Mouse (Mus musculus) lung, postnatal 0 days (tissue): ENCODE results near the gene Nabp2. TPM values are rescaled to one million over a fixed set of nuclear protein-coding genes. Genes with fewer than 3 reads are reported as not detected.

Source experiments
- ATAC-seq: fragments of 200-750 bp; cut with Nextera tagmentation; 2 replicates; pipeline ENCODE4 v1.8.0; 2017; ENCODE audit warnings: moderate library complexity
- DNase-seq: peaks from one replicate; pipeline ENCODE4 v3.0.0-alpha.2; 2016; ENCODE audit warnings: low spot score
- H3K27ac ChIP-seq: fragments of 300-500 bp; sonication (generic); 2 replicates; pipeline ENCODE4 v1.5.1; 2014; ENCODE audit warnings: antibody characterized with exemption, mild to moderate bottlenecking, low read length, mixed read lengths
- H3K27me3 ChIP-seq: fragments of 300-500 bp; sonication (generic); replicated peaks from 2 replicates; pipeline ENCODE4 v1.6.1; 2014; ENCODE audit warnings: low read length, mixed read lengths; ENCODE audit not compliant: insufficient read depth
- H3K36me3 ChIP-seq: fragments of 300-500 bp; sonication (generic); 2 replicates; pipeline ENCODE4 v1.6.1; 2014; ENCODE audit warnings: low read length, mixed read lengths; ENCODE audit not compliant: insufficient read depth
- H3K4me1 ChIP-seq: fragments of 300-500 bp; sonication (generic); 2 replicates; pipeline ENCODE4 v1.6.1; 2014; ENCODE audit warnings: antibody characterized with exemption, low read depth, low read length, mixed read lengths; ENCODE audit not compliant: insufficient read depth
- H3K4me2 ChIP-seq: fragments of 300-500 bp; sonication (generic); replicated peaks from 2 replicates; pipeline ENCODE4 v1.6.1; 2014; ENCODE audit warnings: low read depth, mild to moderate bottlenecking, low read length, moderate library complexity, mixed read lengths
- H3K4me3 ChIP-seq: fragments of 300-500 bp; sonication (generic); 2 replicates; pipeline ENCODE4 v1.5.1; 2014; ENCODE audit warnings: low read depth, low read length
- H3K9ac ChIP-seq: fragments of 300-500 bp; sonication (generic); replicated peaks from 2 replicates; pipeline ENCODE4 v1.6.1; 2014; ENCODE audit warnings: low read depth, mild to moderate bottlenecking
- H3K9me3 ChIP-seq: fragments of 300-500 bp; sonication (generic); 2 replicates; pipeline ENCODE4 v1.6.1; 2016; ENCODE audit warnings: low read length, mixed read lengths
- CTCF ChIP-seq: IDR thresholded peaks from 2 replicates; pipeline ENCODE4 v1.5.1; 2016; ENCODE audit warnings: antibody characterized with exemption, mild to moderate bottlenecking
- EP300 ChIP-seq: IDR thresholded peaks from 2 replicates; pipeline ENCODE4 v1.6.1; 2016; ENCODE audit warnings: antibody characterized with exemption, mild to moderate bottlenecking, control low read depth
- WGBS: fragments of 180-500 bp; shearing (Covaris S2); extraction: QIAGEN DNeasy Blood & Tissue Kit; methylation state at CpG from one replicate; pipeline ENCODE4 v1.1.7; 2014; 5-methylcytosine and 5-hydroxymethylcytosine counted together
- polyA plus RNA-seq: library from polyadenylated mRNA; unstranded; fragments of >200 nt; fragmentation: Nextera tagmentation; extraction: Ambion mirVana; gene quantifications from 2 replicates; pipeline ENCODE4 v1.2.1, GENCODE M21; 2015

Gene Nabp2
- polyA plus RNA-seq, 1 experiment from 2014 or later: 54.7 TPM

DNA sequence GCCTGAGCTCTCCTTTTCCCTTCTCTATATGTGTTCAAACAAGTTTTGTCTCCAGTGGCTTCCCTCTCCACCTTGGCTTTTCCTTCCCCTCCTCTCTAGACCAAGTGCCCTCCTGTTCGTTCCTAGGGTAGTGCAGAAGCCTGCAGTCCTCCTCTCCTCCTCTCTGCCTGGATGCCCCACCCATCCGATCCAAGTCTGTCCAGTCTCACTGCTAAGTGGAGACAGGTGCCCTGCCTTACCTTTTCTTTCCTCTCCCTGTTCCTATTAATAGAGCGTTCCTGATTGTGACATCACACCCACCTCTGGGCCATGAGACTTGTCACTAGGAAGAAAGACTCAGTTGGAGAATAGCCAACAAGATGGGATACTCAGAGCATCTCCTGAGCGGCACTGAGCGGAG lies 3.6 kb upstream of the Nabp2 start:
- no peak overlapping the region for H3K9ac ChIP-seq

DNA sequence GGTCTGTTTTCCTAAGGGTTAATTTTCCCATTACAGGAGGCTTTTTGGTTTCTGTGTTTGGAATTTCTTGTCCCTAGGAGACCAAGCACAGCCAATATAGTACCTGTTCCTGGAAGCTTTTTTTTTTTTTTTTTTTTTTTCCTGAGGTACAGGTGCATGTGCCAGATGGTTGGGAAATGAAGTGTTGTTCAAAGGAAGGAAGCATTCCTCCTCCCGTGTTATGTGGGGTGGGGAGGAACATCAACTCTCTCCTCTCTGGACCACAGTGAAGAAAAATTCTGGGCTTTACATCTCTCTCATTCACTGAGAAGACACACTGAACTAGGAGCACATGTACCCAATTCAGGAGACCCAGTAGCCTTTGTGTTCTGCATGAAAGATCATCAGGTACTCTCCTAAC lies 1.8 kb upstream of the Nabp2 start:
- no peak for TF ChIP-seq EP300
- no peak for TF ChIP-seq CTCF
- WGBS: 25% methylated on average over 1 of the region's 1 CpGs
- Histone ChIP-seq H3K36me3 (peaks cover 9% of the 10 kb centered on the region), H3K27ac (no peak overlapping the region), H3K4me3 (no peak overlapping the region), H3K9me3 (no peaks in the 10 kb centered on the region), H3K9ac (no peak overlapping the region), H3K27me3 (no peaks in the 10 kb centered on the region), H3K4me2 (no peak overlapping the region), H3K4me1 (peaks cover 10% of the 10 kb centered on the region; the same call in 1 of the 2 replicates)
- DNase-seq (peak; percentile 17), ATAC-seq (no peak)

More for the DNA sequence above, 3.6 kb upstream of the Nabp2 start:
- no peak overlapping the region for H3K4me3 ChIP-seq
- ATAC-seq (no peak), DNase-seq (no peak)
- H3K4me2 ChIP-seq: no peak overlapping the region
- TF ChIP-seq EP300 (no peak), CTCF (no peak)
- H3K4me1 ChIP-seq: peaks cover 10% of the 10 kb centered on the region; the same call in 1 of the 2 replicates
- H3K36me3 ChIP-seq: peaks cover 9% of the 10 kb centered on the region
- no peaks in the 10 kb centered on the region for H3K9me3 ChIP-seq
- 70% methylated on average over 5 of the region's 5 CpGs for WGBS
- H3K27me3 ChIP-seq: no peaks in the 10 kb centered on the region
- H3K27ac ChIP-seq: no peak overlapping the region

DNA sequence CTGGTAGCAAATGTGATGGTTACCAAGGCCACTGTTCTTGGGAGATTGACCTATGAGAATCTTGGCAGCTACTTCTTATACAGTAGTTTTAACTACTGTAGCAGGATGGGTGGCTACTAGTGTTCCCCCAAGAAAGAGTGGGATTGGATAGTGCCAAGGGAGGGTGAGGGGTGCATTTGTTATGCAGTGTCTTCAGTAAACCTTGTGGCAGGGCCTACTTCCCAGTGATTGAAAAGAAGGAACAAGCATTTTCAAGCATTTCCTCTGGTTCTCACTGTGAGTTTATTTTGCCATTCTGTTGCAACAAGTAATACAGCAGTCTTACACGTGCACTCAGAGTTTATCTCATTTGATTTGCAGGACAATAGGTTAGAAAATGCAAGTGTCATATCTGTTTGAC lies 1.3 kb upstream of the Nabp2 start:
- Histone ChIP-seq H3K9me3 (no peaks in the 10 kb centered on the region), H3K4me3 (peak overlapping the region; percentile 81), H3K36me3 (peaks cover 9% of the 10 kb centered on the region), H3K9ac (no peak overlapping the region), H3K27ac (peak overlapping the region; percentile 94; the same call in 1 of the 2 replicates), H3K4me1 (peaks cover 10% of the 10 kb centered on the region; the same call in 1 of the 2 replicates), H3K27me3 (no peaks in the 10 kb centered on the region), H3K4me2 (peak overlapping the region; percentile 86)
- 6% methylated on average over 1 of the region's 1 CpGs for WGBS
- ATAC-seq (no peak), DNase-seq (peak; percentile 14)
- TF ChIP-seq EP300 (no peak), CTCF (no peak)

DNA sequence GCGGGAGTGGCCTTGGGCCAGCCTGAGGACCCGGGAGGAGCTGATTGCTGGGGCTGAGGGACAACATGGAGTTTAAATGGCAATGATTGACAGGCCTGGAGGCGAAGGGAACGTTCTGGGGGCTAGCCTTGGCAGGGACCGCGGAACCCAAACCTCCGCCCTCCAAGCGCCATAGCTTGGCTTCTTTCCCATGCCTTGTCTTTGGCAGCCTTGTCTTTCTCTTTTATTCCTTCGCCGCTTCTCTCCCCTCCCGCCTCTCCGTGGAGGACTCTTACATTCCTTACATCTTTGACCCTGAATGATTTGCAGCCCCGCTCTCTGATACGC lies 726 bp upstream of the Nabp2 start:
- H3K9me3 ChIP-seq: no peaks in the 10 kb centered on the region
- peak overlapping the region; percentile 94 for H3K27ac ChIP-seq
- ATAC-seq (peak; percentile 6), DNase-seq (peak; percentile 79)
- H3K36me3 ChIP-seq: peaks cover 9% of the 10 kb centered on the region
- H3K27me3 ChIP-seq: no peaks in the 10 kb centered on the region
- TF ChIP-seq EP300: no peak
- TF ChIP-seq CTCF: no peak
- WGBS: under 1% methylated on average over 14 of the region's 14 CpGs
- H3K4me1 ChIP-seq: peaks cover 10% of the 10 kb centered on the region; the same call in 1 of the 2 replicates
- peak overlapping the region; percentile 64 for H3K9ac ChIP-seq
- peak overlapping the region; percentile 86 for H3K4me2 ChIP-seq
- H3K4me3 ChIP-seq: peak overlapping the region; percentile 81

GRCm38 (mm10) chr10:128410560-128410845 lies 789 bp downstream of the Nabp2 start:
- Histone ChIP-seq H3K4me3 (peak overlapping the region; percentile 81), H3K4me2 (peak overlapping the region; percentile 86), H3K9me3 (no peaks in the 10 kb centered on the region), H3K27ac (peak overlapping the region; percentile 94), H3K36me3 (peaks cover 6% of the 10 kb centered on the region), H3K9ac (no peak overlapping the region), H3K4me1 (peaks cover 10% of the 10 kb centered on the region; the same call in 1 of the 2 replicates), H3K27me3 (no peaks in the 10 kb centered on the region)
- DNase-seq: peak; percentile 39
- ATAC-seq: no peak
- no peak for TF ChIP-seq EP300
- TF ChIP-seq CTCF: no peak
- WGBS: 12% methylated on average over 4 of the region's 4 CpGs

DNA sequence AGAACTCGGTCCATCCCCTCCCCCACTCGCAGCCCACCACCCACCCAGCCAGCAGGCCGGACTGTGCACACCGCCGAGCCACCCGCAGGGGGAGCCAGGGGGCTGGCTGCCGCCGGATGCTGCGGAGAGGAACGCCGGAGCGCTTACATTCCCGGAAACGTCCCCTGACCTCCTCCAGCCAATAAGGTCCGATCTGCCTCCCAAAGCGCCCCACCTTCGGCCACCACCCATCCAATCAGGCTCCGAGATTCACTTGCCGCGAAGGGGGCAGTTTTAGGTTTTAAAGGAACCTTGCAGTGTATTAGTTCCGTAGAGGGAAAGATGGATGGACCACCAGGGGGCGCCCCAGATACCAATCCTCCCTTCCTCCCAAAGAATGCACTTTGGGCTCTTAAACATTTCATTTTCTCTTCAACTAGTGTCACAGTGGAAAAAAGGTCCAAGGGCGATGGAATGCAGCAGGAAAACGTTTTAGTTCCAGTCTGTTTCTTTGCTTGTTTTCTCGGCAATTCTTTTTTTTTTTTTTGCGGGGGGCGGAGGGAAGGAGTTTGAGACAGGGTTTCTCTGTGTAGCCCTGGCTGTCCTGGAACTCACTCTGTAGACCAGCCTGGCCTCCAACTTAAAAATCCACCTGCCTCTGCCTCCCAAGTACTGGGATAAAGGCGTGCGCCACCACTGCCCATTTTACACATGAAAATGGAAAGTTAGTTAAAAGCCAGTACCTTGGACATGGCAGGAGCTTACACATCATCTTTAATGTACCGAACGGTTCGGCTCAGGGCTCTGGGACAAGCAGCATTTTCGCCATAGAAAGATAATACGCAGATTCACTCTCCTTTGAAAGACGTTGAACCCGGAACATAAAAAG lies 1.4 kb downstream of the Nabp2 start:
- peak overlapping the region; percentile 59 for H3K9ac ChIP-seq
- H3K4me2 ChIP-seq: peak overlapping the region; percentile 86
- H3K4me3 ChIP-seq: peak overlapping the region; percentile 81
- peak overlapping the region; percentile 94 for H3K27ac ChIP-seq
- H3K36me3 ChIP-seq: peaks cover 7% of the 10 kb centered on the region
- H3K4me1 ChIP-seq: peaks cover 10% of the 10 kb centered on the region; the same call in 1 of the 2 replicates
- H3K27me3 ChIP-seq: no peaks in the 10 kb centered on the region
- DNase-seq (peak; percentile 100), ATAC-seq (peak; percentile 91)
- no peaks in the 10 kb centered on the region for H3K9me3 ChIP-seq
- TF ChIP-seq CTCF (peak; percentile 77), EP300 (peak; percentile 61; the same call in 1 of the 2 replicates)
- 4% methylated on average over 36 of the region's 36 CpGs for whole genome bisulfite sequencing
